Mouse (Mus musculus) forebrain, embryonic 12.5 days (tissue): ENCODE results near the gene Raver2. TPM values are rescaled to one million over a fixed set of nuclear protein-coding genes. Genes with fewer than 3 reads are reported as not detected.

ENCODE experiments used
- ATAC-seq: fragments of 200-750 bp; cut with Nextera tagmentation; 2 replicates; pipeline ENCODE4 v1.8.0; 2017; ENCODE audit warnings: moderate TSS enrichment; ENCODE audit not compliant: low FRiP score
- H3K27ac ChIP-seq: fragments of 300-500 bp; sonication (generic); 2 replicates; pipeline ENCODE4 v1.5.1; 2016; ENCODE audit warnings: mild to moderate bottlenecking
- H3K27me3 ChIP-seq: fragments of 300-500 bp; sonication (generic); 2 replicates; pipeline ENCODE4 v1.6.1; 2016; ENCODE audit warnings: mild to moderate bottlenecking
- H3K36me3 ChIP-seq: fragments of 300-500 bp; sonication (generic); replicated peaks from 2 replicates; pipeline ENCODE4 v1.6.1; 2016; ENCODE audit warnings: mild to moderate bottlenecking
- H3K4me1 ChIP-seq: fragments of 300-500 bp; sonication (generic); 2 replicates; pipeline ENCODE4 v1.6.1; 2016
- H3K4me2 ChIP-seq: fragments of 300-500 bp; sonication (generic); 2 replicates; pipeline ENCODE4 v1.6.1; 2016; ENCODE audit warnings: mild to moderate bottlenecking, moderate library complexity
- H3K4me3 ChIP-seq: fragments of 300-500 bp; sonication (generic); replicated peaks from 2 replicates; pipeline ENCODE4 v1.5.1; 2016; ENCODE audit warnings: mild to moderate bottlenecking
- H3K9ac ChIP-seq: fragments of 300-500 bp; sonication (generic); 2 replicates; pipeline ENCODE4 v1.6.1; 2016; ENCODE audit warnings: mild to moderate bottlenecking
- H3K9me3 ChIP-seq: fragments of 300-500 bp; sonication (generic); 2 replicates; pipeline ENCODE4 v1.6.1; 2016
- WGBS: fragments of 180-500 bp; shearing (Covaris S2); methylation state at CpG from one replicate; pipeline ENCODE4 v1.1.7; 2016; 5-methylcytosine and 5-hydroxymethylcytosine counted together
- polyA plus RNA-seq: library from polyadenylated mRNA; unstranded; fragments of >200 nt; fragmentation: Nextera tagmentation; extraction: Ambion mirVana; gene quantifications from 2 replicates; pipeline ENCODE4 v1.2.1, GENCODE M21; 2016

The Raver2 gene
- 11.2 and 11.7 TPM in 2 replicates for polyA plus RNA-seq

- peak; percentile 91 for ATAC-seq
- H3K9me3 ChIP-seq = no peaks in the 10 kb centered on the region
- H3K4me1 ChIP-seq = peaks cover 8% of the 10 kb centered on the region; the same call in 1 of the 2 replicates
- H3K27ac ChIP-seq = no peak within 1 kb of the TSS
- peak within 1 kb of the TSS; percentile 87 for H3K4me3 ChIP-seq
- peak within 1 kb of the TSS; percentile 77 for H3K9ac ChIP-seq
- no peaks in the 10 kb centered on the region for H3K36me3 ChIP-seq
- H3K4me2 ChIP-seq = peak within 1 kb of the TSS; percentile 94
- 1% methylated on average over 46 of the region's 54 CpGs for WGBS
- 0 out of 2 replicates have a peak, but pooled peaks cover 12% of the 10 kb centered on the region for H3K27me3 ChIP-seq
Measured at GRCm38 (mm10) chr4:101068786-101069153, at the start of gene Raver2. Gene Raver2, plus strand, starts transcription at chr4:101068983.

GRCm38 (mm10) chr4:101020596-101020995, 48.2 kb upstream of the Raver2 start, which contains the start of gene Gm10577:
Gene Gm10577, minus strand, starts transcription at chr4:101020696.
- no peak for ATAC-seq
- peaks cover 9% of the 10 kb centered on the region; the same call in 1 of the 2 replicates for H3K9me3 ChIP-seq

GRCm38 (mm10) chr4:101026566-101026965, 42.2 kb upstream of the Raver2 start:
- Histone ChIP-seq H3K4me1 (no peaks in the 10 kb centered on the region), H3K9me3 (peaks cover 9% of the 10 kb centered on the region; the same call in 1 of the 2 replicates), H3K36me3 (no peaks in the 10 kb centered on the region), H3K27ac (no peak overlapping the region), H3K4me3 (no peak overlapping the region), H3K4me2 (no peak overlapping the region), H3K27me3 (no peaks in the 10 kb centered on the region), H3K9ac (no peak overlapping the region)
- no peak for ATAC-seq
- WGBS = 79% methylated on average over 5 of the region's 5 CpGs

More at GRCm38 (mm10) chr4:101020596-101020995, 48.2 kb upstream of the Raver2 start, which contains the start of gene Gm10577:
- Histone ChIP-seq H3K27me3 (no peaks in the 10 kb centered on the region), H3K4me3 (no peak within 1 kb of the TSS), H3K9ac (no peak within 1 kb of the TSS), H3K4me2 (no peak within 1 kb of the TSS), H3K4me1 (no peaks in the 10 kb centered on the region), H3K36me3 (no peaks in the 10 kb centered on the region), H3K27ac (no peak within 1 kb of the TSS)
- 85% methylated on average over 4 of the region's 4 CpGs for WGBS

GRCm38 (mm10) chr4:101026995-101027394, 41.8 kb upstream of the Raver2 start:
- H3K27me3 ChIP-seq = no peaks in the 10 kb centered on the region
- no peaks in the 10 kb centered on the region for H3K4me1 ChIP-seq
- H3K9ac ChIP-seq = no peak overlapping the region
- no peak for ATAC-seq
- no peak overlapping the region for H3K27ac ChIP-seq
- no peak overlapping the region for H3K4me2 ChIP-seq
- 87% methylated on average over 2 of the region's 2 CpGs for WGBS
- H3K9me3 ChIP-seq = peaks cover 9% of the 10 kb centered on the region; the same call in 1 of the 2 replicates
- H3K36me3 ChIP-seq = no peaks in the 10 kb centered on the region
- no peak overlapping the region for H3K4me3 ChIP-seq

- no peak for ATAC-seq
- no peak overlapping the region for H3K27ac ChIP-seq
- H3K4me3 ChIP-seq = no peak overlapping the region
- no peaks in the 10 kb centered on the region for H3K4me1 ChIP-seq
- H3K27me3 ChIP-seq = no peaks in the 10 kb centered on the region
- peaks cover 6% of the 10 kb centered on the region; the same call in 1 of the 2 replicates for H3K9me3 ChIP-seq
- no peak overlapping the region for H3K4me2 ChIP-seq
- WGBS = 92% methylated on average over 9 of the region's 9 CpGs
- no peaks in the 10 kb centered on the region for H3K36me3 ChIP-seq
- H3K9ac ChIP-seq = no peak overlapping the region
Measured at GRCm38 (mm10) chr4:101027852-101028411, 40.9 kb upstream of the Raver2 start.

- Histone ChIP-seq H3K9ac (no peak overlapping the region), H3K4me2 (no peak overlapping the region), H3K4me3 (no peak overlapping the region), H3K9me3 (no peaks in the 10 kb centered on the region), H3K27ac (no peak overlapping the region), H3K4me1 (no peaks in the 10 kb centered on the region), H3K36me3 (no peaks in the 10 kb centered on the region), H3K27me3 (no peaks in the 10 kb centered on the region)
- WGBS = 74% methylated on average over 3 of the region's 3 CpGs
- no peak for ATAC-seq
Measured at GRCm38 (mm10) chr4:101033047-101033446, 35.7 kb upstream of the Raver2 start.

- 85% methylated on average over 5 of the region's 5 CpGs for WGBS
Measured at GRCm38 (mm10) chr4:101035131-101035530, 33.7 kb upstream of the Raver2 start.

GRCm38 (mm10) chr4:101037156-101037555, 31.6 kb upstream of the Raver2 start:
- H3K4me1 ChIP-seq = no peaks in the 10 kb centered on the region
- H3K27ac ChIP-seq = no peak overlapping the region
- H3K36me3 ChIP-seq = no peaks in the 10 kb centered on the region
- no peaks in the 10 kb centered on the region for H3K9me3 ChIP-seq
- H3K4me3 ChIP-seq = no peak overlapping the region
- WGBS = 76% methylated on average over 7 of the region's 7 CpGs
- H3K27me3 ChIP-seq = no peaks in the 10 kb centered on the region
- no peak for ATAC-seq
- H3K9ac ChIP-seq = no peak overlapping the region
- no peak overlapping the region for H3K4me2 ChIP-seq

More at GRCm38 (mm10) chr4:101035131-101035530, 33.7 kb upstream of the Raver2 start:
- no peak for ATAC-seq
- H3K4me1 ChIP-seq = no peaks in the 10 kb centered on the region
- no peaks in the 10 kb centered on the region for H3K9me3 ChIP-seq
- H3K27ac ChIP-seq = no peak overlapping the region
- H3K4me2 ChIP-seq = no peak overlapping the region
- no peak overlapping the region for H3K4me3 ChIP-seq
- H3K27me3 ChIP-seq = no peaks in the 10 kb centered on the region
- no peak overlapping the region for H3K9ac ChIP-seq
- H3K36me3 ChIP-seq = no peaks in the 10 kb centered on the region

GRCm38 (mm10) chr4:101043691-101044090, 25.1 kb upstream of the Raver2 start:
- WGBS = 92% methylated on average over 2 of the region's 2 CpGs
- no peaks in the 10 kb centered on the region for H3K36me3 ChIP-seq
- ATAC-seq = no peak
- no peaks in the 10 kb centered on the region for H3K4me1 ChIP-seq
- no peak overlapping the region for H3K9ac ChIP-seq
- no peak overlapping the region for H3K4me3 ChIP-seq
- H3K4me2 ChIP-seq = no peak overlapping the region
- H3K27me3 ChIP-seq = no peaks in the 10 kb centered on the region
- no peak overlapping the region for H3K27ac ChIP-seq
- no peaks in the 10 kb centered on the region for H3K9me3 ChIP-seq

- no peak for ATAC-seq
- H3K27me3 ChIP-seq = no peaks in the 10 kb centered on the region
Measured at GRCm38 (mm10) chr4:101044149-101044548, 24.6 kb upstream of the Raver2 start.

GRCm38 (mm10) chr4:101046576-101046975, 22.2 kb upstream of the Raver2 start:
- Histone ChIP-seq H3K9ac (no peak overlapping the region), H3K27me3 (no peaks in the 10 kb centered on the region), H3K27ac (no peak overlapping the region), H3K4me2 (no peak overlapping the region), H3K9me3 (no peaks in the 10 kb centered on the region), H3K36me3 (no peaks in the 10 kb centered on the region), H3K4me3 (no peak overlapping the region), H3K4me1 (no peaks in the 10 kb centered on the region)
- ATAC-seq = no peak
- WGBS = 84% methylated on average over 4 of the region's 4 CpGs

More at GRCm38 (mm10) chr4:101044149-101044548, 24.6 kb upstream of the Raver2 start:
- Histone ChIP-seq H3K9me3 (no peaks in the 10 kb centered on the region), H3K4me3 (no peak overlapping the region), H3K27ac (no peak overlapping the region), H3K9ac (no peak overlapping the region), H3K36me3 (no peaks in the 10 kb centered on the region), H3K4me1 (no peaks in the 10 kb centered on the region), H3K4me2 (no peak overlapping the region)

- no peak for ATAC-seq
- Histone ChIP-seq H3K9me3 (no peaks in the 10 kb centered on the region; the same call in 1 of the 2 replicates), H3K9ac (no peak overlapping the region), H3K4me1 (no peaks in the 10 kb centered on the region), H3K4me3 (no peak overlapping the region), H3K4me2 (no peak overlapping the region), H3K27ac (no peak overlapping the region), H3K36me3 (no peaks in the 10 kb centered on the region), H3K27me3 (no peaks in the 10 kb centered on the region)
- WGBS = 88% methylated on average over 2 of the region's 2 CpGs
Measured at GRCm38 (mm10) chr4:101062146-101062545, 6.6 kb upstream of the Raver2 start.

GRCm38 (mm10) chr4:101066401-101066800, 2.4 kb upstream of the Raver2 start:
- H3K9me3 ChIP-seq = no peaks in the 10 kb centered on the region; the same call in 1 of the 2 replicates
- no peak for ATAC-seq
- no peak overlapping the region for H3K4me3 ChIP-seq
- H3K27ac ChIP-seq = no peak overlapping the region
- 0 out of 2 replicates have a peak, but pooled peaks cover 12% of the 10 kb centered on the region for H3K27me3 ChIP-seq
- 37% methylated on average over 5 of the region's 5 CpGs for WGBS
- H3K9ac ChIP-seq = no peak overlapping the region
- no peaks in the 10 kb centered on the region for H3K36me3 ChIP-seq
- no peak overlapping the region for H3K4me2 ChIP-seq
- peaks cover 8% of the 10 kb centered on the region; the same call in 1 of the 2 replicates for H3K4me1 ChIP-seq
